ENCODE assay signal across 8 mouse cellular contexts in genomic region chr4:134238279-134238651, GRCm38 (mm10). TPM values are rescaled to one million over a fixed set of nuclear protein-coding genes. Genes with fewer than 3 reads are reported as not detected.
DNase-seq lines count a peak whose midpoint lies in the region; ATAC-seq lines count a peak whose summit lies in the region.

TSS of gene Cnksr1 (minus strand) at chr4:134238399.

- peaks cover 8% of the 10 kb centered on the region for H3K4me1 ChIP-seq in heart, embryonic 16.5 days (ENCODE audit: control insufficient read depth, insufficient read depth, low read length)
- peaks cover 5% of the 10 kb centered on the region; the same call in 1 of the 2 replicates for H3K4me1 ChIP-seq in midbrain, embryonic 13.5 days (replicated peaks)

- peak within 1 kb of the TSS; percentile 76 for H3K4me2 ChIP-seq in heart, embryonic 16.5 days (ENCODE audit: low read depth, low read length)
- H3K4me2 ChIP-seq in midbrain, embryonic 13.5 days (replicated peaks): peak within 1 kb of the TSS; percentile 15; the same call in 1 of the 2 replicates

- H3K9me3 ChIP-seq in heart, embryonic 16.5 days (replicated peaks; ENCODE audit: control insufficient read depth, low read length): no peaks in the 10 kb centered on the region
- H3K9me3 ChIP-seq in midbrain, embryonic 13.5 days: no peaks in the 10 kb centered on the region

- peak within 1 kb of the TSS; percentile 49 for H3K4me3 ChIP-seq in heart, embryonic 16.5 days (ENCODE audit: low read length)
- no peak within 1 kb of the TSS for H3K4me3 ChIP-seq in midbrain, embryonic 13.5 days (replicated peaks)

- DNase-seq in 3134 (ENCODE audit: extremely low read depth, insufficient read length, low spot score): peak; percentile 72
- DNase-seq in adrenal gland, adult 18-20 months (ENCODE audit: low spot score in 2 of 2): peak; percentile 72 to 74
- peak; percentile 94 for DNase-seq in kidney, postnatal 14 days
- DNase-seq in yolk sac, embryonic 10.5 days (ENCODE audit: low spot score): peak; percentile 76
- no peak for DNase-seq in thymus, postnatal 14 days

- H3K9ac ChIP-seq in heart, embryonic 16.5 days (ENCODE audit: low read length): peak within 1 kb of the TSS; percentile 65
- no peak within 1 kb of the TSS for H3K9ac ChIP-seq in midbrain, embryonic 13.5 days (replicated peaks)

- WGBS in heart, embryonic 16.5 days: 3% methylated on average over 18 of the region's 18 CpGs
- 5% methylated on average over 18 of the region's 18 CpGs for WGBS in midbrain, embryonic 13.5 days

- H3K36me3 ChIP-seq in heart, embryonic 16.5 days (ENCODE audit: control insufficient read depth, insufficient read depth): no peaks in the 10 kb centered on the region
- H3K36me3 ChIP-seq in midbrain, embryonic 13.5 days: no peaks in the 10 kb centered on the region

- no peak within 1 kb of the TSS for H3K27ac ChIP-seq in heart, embryonic 16.5 days (ENCODE audit: low read length)
- H3K27ac ChIP-seq in midbrain, embryonic 13.5 days: no peak within 1 kb of the TSS

- H3K27me3 ChIP-seq in heart, embryonic 16.5 days (ENCODE audit: control insufficient read depth, insufficient read depth, low read length): no peaks in the 10 kb centered on the region
- H3K27me3 ChIP-seq in midbrain, embryonic 13.5 days: peaks cover 25% of the 10 kb centered on the region

- 0 out of 2 replicates have a peak, but pooled peaks have one; percentile 16 for ATAC-seq in erythroid progenitor cell, adult 5-6 weeks (replicated peaks; ENCODE audit: low FRiP score, poor library complexity, severe bottlenecking)
- ATAC-seq in heart, embryonic 16.5 days (replicated peaks; ENCODE audit: extremely low read depth, insufficient read depth, low FRiP score): peak; percentile 26
- 0 out of 2 replicates have a peak, but pooled peaks have one; percentile 30 for ATAC-seq in midbrain, embryonic 13.5 days

RNA-seq across cellular contexts. Expression of gene Cnksr1, which starts in this region (rescaled TPM):
- total RNA-seq in adrenal gland, adult 18-20 months (2021): under 1 TPM; 0.66 to 0.99 TPM
- not detected in 2 replicates for total RNA-seq in erythroid progenitor cell, adult 5-6 weeks (2015; ENCODE audit: low replicate concordance)
- not detected in 2 replicates for total RNA-seq in erythroid progenitor cell, adult 5-6 weeks (2017; ENCODE audit: low replicate concordance)
- 1.1 and 2.3 TPM in 2 replicates for polyA plus RNA-seq in heart, embryonic 16.5 days (2015; fragmentation: Nextera tagmentation; extraction: Ambion mirVana)
- 0.15 and 0.20 TPM in 2 replicates for polyA plus RNA-seq in midbrain, embryonic 13.5 days (2015; fragmentation: Nextera tagmentation; extraction: Ambion mirVana)

Comparison
In these comparisons a context has a peak if more than half of its experiments do, and no peak if none do; other contexts are left out.
1. Peak in DNase-seq in adrenal gland, adult 18-20 months; RNA of the gene not detected or under 1 TPM.
2. Peak in ATAC-seq in erythroid progenitor cell, adult 5-6 weeks; RNA of the gene not detected or under 1 TPM.
3. Peak in ATAC-seq and H3K4me2 ChIP-seq in midbrain, embryonic 13.5 days; RNA of the gene not detected or under 1 TPM.